Mouse (Mus musculus) brown adipose tissue, adult 24 weeks (tissue): Measurements from ENCODE around the gene Kctd3. TPM values are rescaled to one million over a fixed set of nuclear protein-coding genes. Genes with fewer than 3 reads are reported as not detected.

Experiments
- H3K27ac ChIP-seq: fragments of 200-500 bp; replicated peaks from 2 replicates; pipeline ENCODE4 v1.5.1; 2012; ENCODE audit warnings: low read depth, mild to moderate bottlenecking, low read length
- H3K4me1 ChIP-seq: fragments of 200-500 bp; 2 replicates; pipeline ENCODE4 v1.6.1; 2012; ENCODE audit warnings: low read length, mixed read lengths; ENCODE audit not compliant: control insufficient read depth, insufficient read depth, insufficient read length
- H3K4me3 ChIP-seq: fragments of 200-500 bp; 2 replicates; pipeline ENCODE4 v1.5.1; 2012; ENCODE audit warnings: low read depth, mild to moderate bottlenecking, low read length, moderate library complexity; ENCODE audit not compliant: insufficient read depth
- polyA plus RNA-seq: library from polyadenylated mRNA; stranded (reverse); fragments of >200 nt; gene quantifications from 2 replicates; pipeline ENCODE4 v1.2.4, GENCODE M21; 2012; ENCODE audit not compliant: missing spikeins, insufficient read depth, insufficient read length

The Kctd3 gene
- polyA plus RNA-seq, 1 experiment, result 17.2 TPM

- Histone ChIP-seq H3K4me1 (no peaks in the 10 kb centered on the region), H3K27ac (no peak overlapping the region), H3K4me3 (no peak overlapping the region)
Observed at GRCm38 (mm10) chr1:188973926-188974325, 33.7 kb downstream of the Kctd3 start.

- no peak overlapping the region for H3K27ac ChIP-seq
- H3K4me1 ChIP-seq, result no peaks in the 10 kb centered on the region
- no peak overlapping the region for H3K4me3 ChIP-seq
Observed at GRCm38 (mm10) chr1:188973078-188973477, 34.6 kb downstream of the Kctd3 start.

- no peak overlapping the region for H3K27ac ChIP-seq
- H3K4me3 ChIP-seq, result no peak overlapping the region
- H3K4me1 ChIP-seq, result no peaks in the 10 kb centered on the region
Observed at GRCm38 (mm10) chr1:188952501-188952900, 55.1 kb downstream of the Kctd3 start.

- Histone ChIP-seq H3K4me3 (no peak overlapping the region), H3K27ac (no peak overlapping the region), H3K4me1 (no peaks in the 10 kb centered on the region)
Observed at GRCm38 (mm10) chr1:188951091-188951490, 56.5 kb downstream of the Kctd3 start.

- Histone ChIP-seq H3K27ac (no peak overlapping the region), H3K4me1 (no peaks in the 10 kb centered on the region), H3K4me3 (no peak overlapping the region)
Observed at GRCm38 (mm10) chr1:188948276-188948675, 59.4 kb downstream of the Kctd3 start.

- Histone ChIP-seq H3K4me3 (no peak overlapping the region), H3K4me1 (no peaks in the 10 kb centered on the region), H3K27ac (no peak overlapping the region)
Observed at GRCm38 (mm10) chr1:188947794-188948193, 59.8 kb downstream of the Kctd3 start.

- no peak overlapping the region for H3K4me3 ChIP-seq
- no peak overlapping the region for H3K27ac ChIP-seq
- H3K4me1 ChIP-seq, result no peaks in the 10 kb centered on the region
Observed at GRCm38 (mm10) chr1:188946849-188947248, 60.8 kb downstream of the Kctd3 start.

- H3K4me1 ChIP-seq, result no peaks in the 10 kb centered on the region
- no peak overlapping the region for H3K27ac ChIP-seq
- no peak overlapping the region for H3K4me3 ChIP-seq
Observed at GRCm38 (mm10) chr1:188945326-188945725, 62.3 kb downstream of the Kctd3 start.

GRCm38 (mm10) chr1:188937246-188937780 is 70.3 kb downstream of the Kctd3 start:
- no peak overlapping the region for H3K4me3 ChIP-seq
- no peak overlapping the region for H3K27ac ChIP-seq
- no peaks in the 10 kb centered on the region for H3K4me1 ChIP-seq
